Mouse (Mus musculus) olfactory bulb, adult 2 months (tissue): ENCODE measurements at regions not wholly inside any gene's neighbourhood (a gene's known extent, or its start where the extent isn't known, plus 50 kb on each side); places are given as distances from the start of the nearest gene placed in this dataset.

ENCODE experiments used
- CTCF ChIP-seq: fragments of 200-500 bp; IDR thresholded peaks from 2 replicates; pipeline ENCODE4 v1.5.1; 2012; ENCODE audit warnings: low read depth, mild to moderate bottlenecking, low read length, moderate library complexity; ENCODE audit not compliant: insufficient read depth
- POLR2A ChIP-seq: fragments of 200-500 bp; IDR thresholded peaks from 2 replicates; pipeline ENCODE4 v1.6.1; 2012; ENCODE audit warnings: mild to moderate bottlenecking, low read depth, low read length, moderate library complexity; ENCODE audit not compliant: insufficient read depth

GRCm38 (mm10) chr3:128613657-128614056, 586.0 kb upstream of the Pitx2 start:
- no peak for TF ChIP-seq POLR2A
- TF ChIP-seq CTCF = no peak
